Mouse (Mus musculus): ENCODE measurements around the gene 2510039O18Rik. TPM values are rescaled to one million over a fixed set of nuclear protein-coding genes. Genes with fewer than 3 reads are reported as not detected.

Gene 2510039O18Rik
- polyA plus RNA-seq, 1 experiment from 2014 or later, result 16.5 TPM

GRCm38 (mm10) chr4:147959881-147960831 lies 19.5 kb downstream of the 2510039O18Rik start:
- Histone ChIP-seq H3K4me2 (replicated peaks; ENCODE audit: low read depth, low read length) (no peak overlapping the region), H3K9me3 (ENCODE audit: low read length) (no peaks in the 10 kb centered on the region), H3K9ac (replicated peaks; ENCODE audit: low read depth) (no peak overlapping the region), H3K4me1 (ENCODE audit: insufficient read depth, low read depth, low read length) (no peaks in the 10 kb centered on the region), H3K27ac (ENCODE audit: low read length) (no peak overlapping the region), H3K36me3 (ENCODE audit: insufficient read depth, low read length) (no peaks in the 10 kb centered on the region), H3K4me3 (ENCODE audit: low read depth, low read length) (no peak overlapping the region), H3K27me3 (replicated peaks; ENCODE audit: insufficient read depth, low read length) (no peaks in the 10 kb centered on the region)
- 32% methylated on average over 6 of the region's 6 CpGs for WGBS
- DNase-seq (ENCODE audit: low spot score), result peak; percentile 67
- TF ChIP-seq EP300 (IDR thresholded peaks at IDR 0.05) (no peak), CTCF (IDR thresholded peaks at IDR 0.05) (peak; percentile 82)
- peak; percentile 43; the same call in 1 of the 2 replicates for ATAC-seq

DNA sequence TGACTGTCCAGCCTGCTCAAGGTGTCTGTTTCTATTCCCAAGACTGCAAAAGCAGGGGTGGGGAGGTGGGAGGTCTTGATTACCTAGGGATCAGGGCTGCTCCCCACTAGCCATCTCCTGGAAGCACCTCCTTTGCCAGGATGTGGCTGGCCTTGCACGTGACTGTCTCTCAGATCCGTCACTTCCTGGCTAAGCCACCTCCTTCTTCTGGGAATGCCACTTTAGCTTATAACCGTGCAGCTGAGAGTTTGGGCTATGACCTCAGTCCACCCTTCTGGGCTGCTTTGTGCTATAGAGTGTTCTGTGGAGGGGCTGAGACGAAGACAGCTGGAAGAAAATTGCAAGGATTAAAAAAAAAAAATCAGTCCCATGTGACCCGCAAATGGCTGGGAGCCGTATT lies 22.1 kb downstream of the 2510039O18Rik start:
- H3K4me3 ChIP-seq (ENCODE audit: low read depth, low read length), result no peak overlapping the region
- H3K4me1 ChIP-seq (ENCODE audit: insufficient read depth, low read depth, low read length), result no peaks in the 10 kb centered on the region
- no peak for DNase-seq (ENCODE audit: low spot score)
- no peak overlapping the region for H3K4me2 ChIP-seq (replicated peaks; ENCODE audit: low read depth, low read length)
- H3K27me3 ChIP-seq (replicated peaks; ENCODE audit: insufficient read depth, low read length), result no peaks in the 10 kb centered on the region
- WGBS, result 41% methylated on average over 6 of the region's 6 CpGs
- TF ChIP-seq CTCF (IDR thresholded peaks at IDR 0.05) (no peak), EP300 (IDR thresholded peaks at IDR 0.05) (no peak)
- no peak overlapping the region for H3K9ac ChIP-seq (replicated peaks; ENCODE audit: low read depth)
- no peak for ATAC-seq
- no peaks in the 10 kb centered on the region for H3K9me3 ChIP-seq (ENCODE audit: low read length)
- H3K36me3 ChIP-seq (ENCODE audit: insufficient read depth, low read length), result no peaks in the 10 kb centered on the region
- H3K27ac ChIP-seq (ENCODE audit: low read length), result no peak overlapping the region

DNA sequence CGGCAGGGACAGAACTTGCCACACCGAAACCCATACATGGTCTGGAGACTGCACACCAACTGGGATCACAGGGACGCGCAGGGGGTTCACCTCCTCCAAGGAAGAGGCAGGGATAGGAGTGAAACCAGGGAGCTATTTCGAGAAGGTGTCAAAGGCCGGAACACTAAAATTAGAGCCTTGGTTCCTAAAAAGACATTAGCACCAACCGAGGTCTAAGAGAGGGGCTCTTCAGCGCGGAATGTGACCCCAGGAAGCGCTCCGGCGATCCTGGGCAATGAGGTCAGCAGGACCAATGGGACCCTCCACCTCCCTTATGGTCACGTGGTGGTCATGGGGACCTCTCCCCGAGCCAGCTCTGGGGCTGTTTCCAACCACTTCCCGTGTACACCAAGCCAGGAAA lies 22.9 kb downstream of the 2510039O18Rik start:
- Histone ChIP-seq H3K27ac (ENCODE audit: low read length) (no peak overlapping the region), H3K9ac (replicated peaks; ENCODE audit: low read depth) (no peak overlapping the region), H3K4me2 (replicated peaks; ENCODE audit: low read depth, low read length) (no peak overlapping the region), H3K36me3 (ENCODE audit: insufficient read depth, low read length) (no peaks in the 10 kb centered on the region), H3K9me3 (ENCODE audit: low read length) (no peaks in the 10 kb centered on the region), H3K4me3 (ENCODE audit: low read depth, low read length) (no peak overlapping the region), H3K4me1 (ENCODE audit: insufficient read depth, low read depth, low read length) (no peaks in the 10 kb centered on the region), H3K27me3 (replicated peaks; ENCODE audit: insufficient read depth, low read length) (no peaks in the 10 kb centered on the region)
- DNase-seq (ENCODE audit: low spot score) (no peak), ATAC-seq (no peak)
- no peak for TF ChIP-seq EP300 (IDR thresholded peaks at IDR 0.05)
- 90% methylated on average over 15 of the region's 15 CpGs for WGBS

- Histone ChIP-seq H3K4me1 (ENCODE audit: insufficient read depth, low read depth, low read length) (no peaks in the 10 kb centered on the region), H3K9me3 (ENCODE audit: low read length) (no peaks in the 10 kb centered on the region), H3K27me3 (replicated peaks; ENCODE audit: insufficient read depth, low read length) (no peaks in the 10 kb centered on the region), H3K27ac (ENCODE audit: low read length) (no peak overlapping the region), H3K36me3 (ENCODE audit: insufficient read depth, low read length) (no peaks in the 10 kb centered on the region), H3K4me2 (replicated peaks; ENCODE audit: low read depth, low read length) (no peak overlapping the region), H3K4me3 (ENCODE audit: low read depth, low read length) (no peak overlapping the region), H3K9ac (replicated peaks; ENCODE audit: low read depth) (no peak overlapping the region)
- no peak for TF ChIP-seq EP300 (IDR thresholded peaks at IDR 0.05)
- no peak; the same call in 1 of the 2 replicates for ATAC-seq
- no peak for DNase-seq (ENCODE audit: low spot score)
- 48% methylated on average over 7 of the region's 7 CpGs for WGBS
These were observed 25.0 kb downstream of the 2510039O18Rik start for GRCm38 (mm10) chr4:147965712-147966111.

- no peak overlapping the region for H3K4me2 ChIP-seq (replicated peaks; ENCODE audit: low read depth, low read length)
- ATAC-seq, result no peak
- H3K4me3 ChIP-seq (ENCODE audit: low read depth, low read length), result no peak overlapping the region
- no peak overlapping the region for H3K9ac ChIP-seq (replicated peaks; ENCODE audit: low read depth)
- H3K27ac ChIP-seq (ENCODE audit: low read length), result no peak overlapping the region
- WGBS, result 52% methylated on average over 2 of the region's 2 CpGs
- no peaks in the 10 kb centered on the region for H3K9me3 ChIP-seq (ENCODE audit: low read length)
- no peak for DNase-seq (ENCODE audit: low spot score)
- no peaks in the 10 kb centered on the region for H3K36me3 ChIP-seq (ENCODE audit: insufficient read depth, low read length)
- no peaks in the 10 kb centered on the region for H3K27me3 ChIP-seq (replicated peaks; ENCODE audit: insufficient read depth, low read length)
- TF ChIP-seq EP300 (IDR thresholded peaks at IDR 0.05), result no peak
- TF ChIP-seq CTCF (IDR thresholded peaks at IDR 0.05), result no peak
- H3K4me1 ChIP-seq (ENCODE audit: insufficient read depth, low read depth, low read length), result no peaks in the 10 kb centered on the region
These were observed 28.1 kb downstream of the 2510039O18Rik start for GRCm38 (mm10) chr4:147968816-147969215.

DNA sequence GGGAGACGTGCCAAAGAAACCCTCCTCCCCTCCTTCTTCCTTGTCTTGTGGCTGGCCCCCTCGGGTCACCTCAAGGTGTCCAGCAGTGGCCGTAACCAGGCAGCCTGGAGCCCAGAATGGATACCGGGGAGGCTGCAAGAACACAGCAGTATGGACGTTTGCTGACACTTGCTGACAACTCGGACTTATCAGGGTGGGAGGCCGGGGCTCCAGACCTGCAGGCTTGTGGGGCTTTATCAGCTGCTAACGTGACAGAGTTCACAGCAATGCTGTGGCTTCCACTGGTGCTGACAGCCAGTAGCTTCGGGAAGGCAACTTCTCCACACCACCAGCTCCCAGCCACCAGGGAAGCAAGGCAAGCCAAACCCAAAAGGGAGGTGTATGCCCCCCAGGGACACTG lies 28.6 kb downstream of the 2510039O18Rik start:
- ATAC-seq, result no peak
- H3K4me3 ChIP-seq (ENCODE audit: low read depth, low read length), result no peak overlapping the region
- no peaks in the 10 kb centered on the region for H3K36me3 ChIP-seq (ENCODE audit: insufficient read depth, low read length)
- no peak overlapping the region for H3K27ac ChIP-seq (ENCODE audit: low read length)
- H3K9me3 ChIP-seq (ENCODE audit: low read length), result no peaks in the 10 kb centered on the region
- DNase-seq (ENCODE audit: low spot score), result no peak
- H3K4me2 ChIP-seq (replicated peaks; ENCODE audit: low read depth, low read length), result no peak overlapping the region
- H3K27me3 ChIP-seq (replicated peaks; ENCODE audit: insufficient read depth, low read length), result no peaks in the 10 kb centered on the region
- WGBS, result 24% methylated on average over 9 of the region's 9 CpGs
- no peak for TF ChIP-seq CTCF (IDR thresholded peaks at IDR 0.05)
- no peak for TF ChIP-seq EP300 (IDR thresholded peaks at IDR 0.05)
- no peak overlapping the region for H3K9ac ChIP-seq (replicated peaks; ENCODE audit: low read depth)
- H3K4me1 ChIP-seq (ENCODE audit: insufficient read depth, low read depth, low read length), result no peaks in the 10 kb centered on the region

All from lung, postnatal 0 days (tissue).